Mouse (Mus musculus) brain, embryonic 14.5 days (tissue): ENCODE measurements at regions not wholly inside any gene's neighbourhood (a gene's known extent, or its start where the extent isn't known, plus 50 kb on each side); places are given as distances from the start of the nearest gene placed in this dataset.

Source experiments
- CTCF ChIP-seq: fragments of 200-500 bp; IDR thresholded peaks from 2 replicates; pipeline ENCODE4 v1.5.1; 2012; ENCODE audit warnings: inconsistent platforms, mild to moderate bottlenecking, moderate library complexity, borderline replicate concordance; ENCODE audit not compliant: insufficient read depth, insufficient read length; ENCODE audit errors: extremely low read depth
- POLR2A ChIP-seq: fragments of 200-500 bp; IDR thresholded peaks from 2 replicates; pipeline ENCODE4 v1.6.1; 2012; ENCODE audit warnings: mild to moderate bottlenecking, inconsistent platforms, borderline replicate concordance; ENCODE audit not compliant: poor library complexity, insufficient read depth, insufficient read length, severe bottlenecking; ENCODE audit errors: extremely low read depth

DNA sequence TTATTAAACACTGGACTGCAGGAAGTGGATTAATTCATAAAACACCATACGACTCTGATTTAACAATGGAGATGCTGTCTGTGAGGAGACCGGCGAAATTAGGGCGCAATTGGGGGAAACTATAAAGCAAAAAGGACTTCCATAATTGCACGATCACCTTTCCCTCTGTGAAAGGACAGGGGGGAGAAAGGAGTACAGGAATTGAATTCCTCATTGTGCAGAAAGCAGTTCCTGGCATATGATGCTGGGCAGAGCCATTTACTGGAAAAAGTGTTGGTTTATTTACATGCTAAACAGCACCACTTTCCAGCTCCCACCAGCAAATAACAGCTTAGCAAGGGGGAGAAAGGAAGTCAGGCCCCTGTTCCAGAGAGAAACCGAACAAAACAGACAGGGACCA, 160.8 kb downstream of the Tex36 start:
- TF ChIP-seq CTCF (no peak), POLR2A (no peak)
